Mouse (Mus musculus) kidney, postnatal 10 days (tissue): ENCODE data around the gene Sh3kbp1.

Experiments used
- DNase-seq: peaks from one replicate; pipeline ENCODE4 v3.0.0; 2021; ENCODE audit warnings: mixed read lengths

Sh3kbp1 gene

GRCm38 (mm10) chrX:159678320-159678835 lies 51.3 kb downstream of the Sh3kbp1 start:
- DNase-seq, result no peak

- no peak for DNase-seq
These were observed 58.4 kb downstream of the Sh3kbp1 start for GRCm38 (mm10) chrX:159685521-159685920.

- no peak for DNase-seq
These were observed 59.8 kb downstream of the Sh3kbp1 start for GRCm38 (mm10) chrX:159686850-159687249.

- no peak for DNase-seq
These were observed 61.6 kb downstream of the Sh3kbp1 start for GRCm38 (mm10) chrX:159688698-159689097.

- no peak for DNase-seq
These were observed 62.8 kb downstream of the Sh3kbp1 start for GRCm38 (mm10) chrX:159689785-159690416.

GRCm38 (mm10) chrX:159693126-159693525 lies 66.1 kb downstream of the Sh3kbp1 start:
- no peak for DNase-seq

- no peak for DNase-seq
These were observed 69.5 kb downstream of the Sh3kbp1 start for GRCm38 (mm10) chrX:159696545-159696944.

- peak; percentile 71 for DNase-seq
These were observed 70.0 kb downstream of the Sh3kbp1 start for GRCm38 (mm10) chrX:159697030-159697454.

- DNase-seq, result no peak
These were observed 75.8 kb downstream of the Sh3kbp1 start for GRCm38 (mm10) chrX:159702850-159703249.

GRCm38 (mm10) chrX:159704381-159705004 lies 77.4 kb downstream of the Sh3kbp1 start:
- DNase-seq, result peak; percentile 23

- DNase-seq, result no peak
These were observed 78.3 kb downstream of the Sh3kbp1 start for GRCm38 (mm10) chrX:159705412-159705811.

- DNase-seq, result peak; percentile 25
These were observed 81.2 kb downstream of the Sh3kbp1 start for GRCm38 (mm10) chrX:159708076-159708830.

GRCm38 (mm10) chrX:159709296-159709695 lies 82.2 kb downstream of the Sh3kbp1 start:
- no peak for DNase-seq

- peak; percentile 34 for DNase-seq
These were observed 84.3 kb downstream of the Sh3kbp1 start for GRCm38 (mm10) chrX:159711070-159712029.

- no peak for DNase-seq
These were observed 86.1 kb downstream of the Sh3kbp1 start for GRCm38 (mm10) chrX:159713191-159713590.

- no peak for DNase-seq
These were observed 94.3 kb downstream of the Sh3kbp1 start for GRCm38 (mm10) chrX:159721390-159721789.

- DNase-seq, result no peak
These were observed 104.3 kb downstream of the Sh3kbp1 start for GRCm38 (mm10) chrX:159731421-159731820.

- no peak for DNase-seq
These were observed 105.8 kb downstream of the Sh3kbp1 start for GRCm38 (mm10) chrX:159732845-159733244.

GRCm38 (mm10) chrX:159733948-159734347 lies 106.9 kb downstream of the Sh3kbp1 start:
- no peak for DNase-seq

- no peak for DNase-seq
These were observed 108.5 kb downstream of the Sh3kbp1 start for GRCm38 (mm10) chrX:159735513-159736099.

GRCm38 (mm10) chrX:159737344-159737743 lies 110.3 kb downstream of the Sh3kbp1 start:
- no peak for DNase-seq

- peak; percentile 11 for DNase-seq
These were observed 117.0 kb downstream of the Sh3kbp1 start for GRCm38 (mm10) chrX:159744035-159744434.
